Mouse (Mus musculus): ENCODE measurements around the gene Il2ra. TPM values are rescaled to one million over a fixed set of nuclear protein-coding genes. Genes with fewer than 3 reads are reported as not detected.

The Il2ra gene
- polyA plus RNA-seq, 1 experiment from 2014 or later = 0.16 TPM

GRCm38 (mm10) chr2:11623726-11624125 is 18.9 kb upstream of the Il2ra start:
- no peaks in the 10 kb centered on the region for H3K27me3 ChIP-seq
- no peak overlapping the region for H3K4me2 ChIP-seq (replicated peaks)
- H3K27ac ChIP-seq = no peak overlapping the region
- H3K4me1 ChIP-seq (replicated peaks) = no peaks in the 10 kb centered on the region
- 92% methylated on average over 2 of the region's 2 CpGs for WGBS
- ATAC-seq = no peak
- no peaks in the 10 kb centered on the region for H3K9me3 ChIP-seq
- H3K4me3 ChIP-seq (replicated peaks) = no peak overlapping the region
- H3K9ac ChIP-seq (replicated peaks) = no peak overlapping the region
- no peaks in the 10 kb centered on the region for H3K36me3 ChIP-seq

- Histone ChIP-seq H3K36me3 (no peaks in the 10 kb centered on the region), H3K4me2 (replicated peaks) (no peak within 1 kb of the TSS), H3K4me3 (replicated peaks) (no peak within 1 kb of the TSS), H3K4me1 (replicated peaks) (no peaks in the 10 kb centered on the region), H3K27ac (no peak within 1 kb of the TSS), H3K9ac (replicated peaks) (no peak within 1 kb of the TSS), H3K27me3 (no peaks in the 10 kb centered on the region), H3K9me3 (no peaks in the 10 kb centered on the region)
- ATAC-seq = no peak
- 93% methylated on average over 5 of the region's 5 CpGs for WGBS
Observed at GRCm38 (mm10) chr2:11625890-11626289, 16.7 kb upstream of the Il2ra start, which contains the start of gene Gm17490. Gm17490 (minus strand) TSS chr2:11626264.

GRCm38 (mm10) chr2:11635035-11635434 is 7.6 kb upstream of the Il2ra start:
- no peaks in the 10 kb centered on the region for H3K9me3 ChIP-seq
- no peaks in the 10 kb centered on the region for H3K4me1 ChIP-seq (replicated peaks)
- ATAC-seq = no peak
- no peak overlapping the region for H3K4me3 ChIP-seq (replicated peaks)
- WGBS = 87% methylated on average over 6 of the region's 6 CpGs
- no peak overlapping the region for H3K27ac ChIP-seq
- no peaks in the 10 kb centered on the region for H3K36me3 ChIP-seq
- no peak overlapping the region for H3K4me2 ChIP-seq (replicated peaks)
- H3K9ac ChIP-seq (replicated peaks) = no peak overlapping the region
- H3K27me3 ChIP-seq = no peaks in the 10 kb centered on the region

GRCm38 (mm10) chr2:11635471-11636137 is 7.0 kb upstream of the Il2ra start:
- Histone ChIP-seq H3K9ac (replicated peaks) (no peak overlapping the region), H3K27me3 (no peaks in the 10 kb centered on the region), H3K9me3 (no peaks in the 10 kb centered on the region), H3K27ac (no peak overlapping the region), H3K4me3 (replicated peaks) (no peak overlapping the region), H3K4me2 (replicated peaks) (no peak overlapping the region), H3K4me1 (replicated peaks) (no peaks in the 10 kb centered on the region), H3K36me3 (no peaks in the 10 kb centered on the region)
- WGBS = 96% methylated on average over 5 of the region's 5 CpGs
- ATAC-seq = no peak

- Histone ChIP-seq H3K9me3 (no peaks in the 10 kb centered on the region), H3K36me3 (no peaks in the 10 kb centered on the region), H3K27ac (no peak overlapping the region), H3K4me2 (replicated peaks) (no peak overlapping the region), H3K4me3 (replicated peaks) (no peak overlapping the region), H3K9ac (replicated peaks) (no peak overlapping the region), H3K4me1 (replicated peaks) (no peaks in the 10 kb centered on the region), H3K27me3 (no peaks in the 10 kb centered on the region)
- whole genome bisulfite sequencing = 81% methylated on average over 3 of the region's 3 CpGs
- no peak for ATAC-seq
Observed at GRCm38 (mm10) chr2:11636138-11636480, 6.5 kb upstream of the Il2ra start.

- Histone ChIP-seq H3K27me3 (no peaks in the 10 kb centered on the region), H3K4me1 (replicated peaks) (no peaks in the 10 kb centered on the region), H3K9me3 (no peaks in the 10 kb centered on the region), H3K36me3 (no peaks in the 10 kb centered on the region), H3K9ac (replicated peaks) (no peak overlapping the region), H3K4me2 (replicated peaks) (no peak overlapping the region), H3K27ac (no peak overlapping the region), H3K4me3 (replicated peaks) (no peak overlapping the region)
- no peak for ATAC-seq
- 82% methylated on average over 1 of the region's 1 CpGs for WGBS
Observed at GRCm38 (mm10) chr2:11637115-11637514, 5.5 kb upstream of the Il2ra start.

- Histone ChIP-seq H3K27ac (no peak overlapping the region), H3K9me3 (no peaks in the 10 kb centered on the region), H3K9ac (replicated peaks) (no peak overlapping the region), H3K36me3 (no peaks in the 10 kb centered on the region), H3K4me3 (replicated peaks) (no peak overlapping the region), H3K4me1 (replicated peaks) (no peaks in the 10 kb centered on the region), H3K27me3 (no peaks in the 10 kb centered on the region), H3K4me2 (replicated peaks) (no peak overlapping the region)
- ATAC-seq = no peak
- 81% methylated on average over 1 of the region's 1 CpGs for WGBS
Observed at GRCm38 (mm10) chr2:11644057-11644456, 1.4 kb downstream of the Il2ra start.

- Histone ChIP-seq H3K9me3 (no peaks in the 10 kb centered on the region), H3K27ac (no peak overlapping the region)
- WGBS = 92% methylated on average over 2 of the region's 2 CpGs
Observed at GRCm38 (mm10) chr2:11645297-11645696, 2.7 kb downstream of the Il2ra start.

GRCm38 (mm10) chr2:11651476-11651875 is 8.9 kb downstream of the Il2ra start:
- Histone ChIP-seq H3K9me3 (no peaks in the 10 kb centered on the region), H3K27me3 (no peaks in the 10 kb centered on the region), H3K27ac (no peak overlapping the region), H3K4me3 (replicated peaks) (no peak overlapping the region), H3K4me2 (replicated peaks) (no peak overlapping the region), H3K4me1 (replicated peaks) (no peaks in the 10 kb centered on the region), H3K9ac (replicated peaks) (no peak overlapping the region), H3K36me3 (no peaks in the 10 kb centered on the region)
- WGBS = 61% methylated on average over 3 of the region's 3 CpGs
- no peak for ATAC-seq

More at GRCm38 (mm10) chr2:11645297-11645696, 2.7 kb downstream of the Il2ra start:
- no peak overlapping the region for H3K9ac ChIP-seq (replicated peaks)
- H3K4me1 ChIP-seq (replicated peaks) = no peaks in the 10 kb centered on the region
- no peak overlapping the region for H3K4me3 ChIP-seq (replicated peaks)
- no peaks in the 10 kb centered on the region for H3K36me3 ChIP-seq
- no peak overlapping the region for H3K4me2 ChIP-seq (replicated peaks)
- no peaks in the 10 kb centered on the region for H3K27me3 ChIP-seq
- no peak for ATAC-seq

- no peak overlapping the region for H3K9ac ChIP-seq (replicated peaks)
- H3K4me1 ChIP-seq (replicated peaks) = no peaks in the 10 kb centered on the region
- 81% methylated on average over 3 of the region's 3 CpGs for WGBS
- no peak for ATAC-seq
- H3K27me3 ChIP-seq = no peaks in the 10 kb centered on the region
- H3K4me2 ChIP-seq (replicated peaks) = no peak overlapping the region
- no peaks in the 10 kb centered on the region for H3K9me3 ChIP-seq
- H3K36me3 ChIP-seq = no peaks in the 10 kb centered on the region
- no peak overlapping the region for H3K27ac ChIP-seq
- no peak overlapping the region for H3K4me3 ChIP-seq (replicated peaks)
Observed at GRCm38 (mm10) chr2:11652196-11652595, 9.6 kb downstream of the Il2ra start.

GRCm38 (mm10) chr2:11652780-11653179 is 10.2 kb downstream of the Il2ra start:
- H3K36me3 ChIP-seq = no peaks in the 10 kb centered on the region
- ATAC-seq = no peak
- 68% methylated on average over 2 of the region's 2 CpGs for WGBS

GRCm38 (mm10) chr2:11653330-11653729 is 10.7 kb downstream of the Il2ra start:
- Histone ChIP-seq H3K27me3 (no peaks in the 10 kb centered on the region), H3K27ac (no peak overlapping the region), H3K4me1 (replicated peaks) (no peaks in the 10 kb centered on the region), H3K4me3 (replicated peaks) (no peak overlapping the region), H3K9ac (replicated peaks) (no peak overlapping the region), H3K9me3 (no peaks in the 10 kb centered on the region), H3K4me2 (replicated peaks) (no peak overlapping the region), H3K36me3 (no peaks in the 10 kb centered on the region)
- no peak for ATAC-seq
- 62% methylated on average over 6 of the region's 6 CpGs for WGBS

More at GRCm38 (mm10) chr2:11652780-11653179, 10.2 kb downstream of the Il2ra start:
- Histone ChIP-seq H3K9ac (replicated peaks) (no peak overlapping the region), H3K4me3 (replicated peaks) (no peak overlapping the region), H3K9me3 (no peaks in the 10 kb centered on the region), H3K4me2 (replicated peaks) (no peak overlapping the region), H3K4me1 (replicated peaks) (no peaks in the 10 kb centered on the region), H3K27ac (no peak overlapping the region), H3K27me3 (no peaks in the 10 kb centered on the region)

- WGBS = 83% methylated on average over 5 of the region's 5 CpGs
- H3K4me1 ChIP-seq (replicated peaks) = no peaks in the 10 kb centered on the region
- H3K27me3 ChIP-seq = no peaks in the 10 kb centered on the region
- no peaks in the 10 kb centered on the region for H3K9me3 ChIP-seq
- no peak overlapping the region for H3K9ac ChIP-seq (replicated peaks)
- no peak overlapping the region for H3K4me2 ChIP-seq (replicated peaks)
- no peak overlapping the region for H3K4me3 ChIP-seq (replicated peaks)
- H3K27ac ChIP-seq = no peak overlapping the region
- no peaks in the 10 kb centered on the region for H3K36me3 ChIP-seq
- ATAC-seq = no peak
Observed at GRCm38 (mm10) chr2:11653780-11654179, 11.2 kb downstream of the Il2ra start.
